Mouse (Mus musculus) heart, postnatal 0 days (tissue): ENCODE results near the gene St6galnac3.

Experiments
- CTCF ChIP-seq: IDR thresholded peaks from 2 replicates; pipeline ENCODE4 v1.5.1; 2016; ENCODE audit warnings: antibody characterized with exemption, control low read depth, low read depth
- EP300 ChIP-seq: IDR thresholded peaks from 2 replicates; pipeline ENCODE4 v1.6.1; 2016; ENCODE audit warnings: antibody characterized with exemption, low read depth

GRCm38 (mm10) chr3:153394751-153395150, 330.2 kb downstream of the St6galnac3 start:
- TF ChIP-seq CTCF (no peak), EP300 (no peak)
